Mouse (Mus musculus) thymus, adult 2 months (tissue): ENCODE data around the gene Ggta1.

Experiments used
- CTCF ChIP-seq: fragments of 200-500 bp; IDR thresholded peaks from 2 replicates; pipeline ENCODE4 v1.5.1; 2012; ENCODE audit warnings: mild to moderate bottlenecking, control low read depth, low read length, moderate library complexity, borderline replicate concordance; ENCODE audit not compliant: control insufficient read depth, poor library complexity, insufficient read depth; ENCODE audit errors: extremely low read depth
- POLR2A ChIP-seq: fragments of 200-500 bp; IDR thresholded peaks from 2 replicates; pipeline ENCODE4 v1.6.1; 2012; ENCODE audit warnings: mild to moderate bottlenecking, low read length, control low read depth, moderate library complexity; ENCODE audit not compliant: control insufficient read depth, poor library complexity, insufficient read depth; ENCODE audit errors: extremely low read depth

GRCm38 (mm10) chr2:35411640-35412190, 51.3 kb downstream of the Ggta1 start:
- TF ChIP-seq POLR2A: no peak
- TF ChIP-seq CTCF: no peak
